Mouse (Mus musculus) thymus, postnatal 14 days (tissue): Measurements from ENCODE around the gene Atcay.
"Not testable (repeated sequence)": the region's sequence is repeated elsewhere in the genome, so short reads cannot be mapped to it uniquely, and the experiment has no call there.

Source experiments
- DNase-seq: peaks from one replicate; pipeline ENCODE4 v3.0.0; 2021

Atcay gene

GRCm38 (mm10) chr10:81177958-81178712 is 52.5 kb downstream of the Atcay start:
- peak; percentile 43 for DNase-seq

GRCm38 (mm10) chr10:81177491-81177925 is 53.1 kb downstream of the Atcay start:
- DNase-seq: peak; percentile 52

GRCm38 (mm10) chr10:81176466-81177271 is 54.0 kb downstream of the Atcay start, which contains the start of gene Eef2:
TSS of gene Eef2 (plus strand) at chr10:81176631.
- DNase-seq: peak; percentile 98

GRCm38 (mm10) chr10:81175936-81176465 is 54.6 kb downstream of the Atcay start:
- DNase-seq: no peak

- not testable (repeated sequence) for DNase-seq
Measured at GRCm38 (mm10) chr10:81175345-81175701, 55.3 kb downstream of the Atcay start.

GRCm38 (mm10) chr10:81174617-81175344 is 55.9 kb downstream of the Atcay start:
- peak; percentile 94 for DNase-seq

- DNase-seq: peak; percentile 89
Measured at GRCm38 (mm10) chr10:81173132-81173531, 57.5 kb downstream of the Atcay start.

- DNase-seq: peak; percentile 60
Measured at GRCm38 (mm10) chr10:81169411-81169900, 61.2 kb downstream of the Atcay start.

GRCm38 (mm10) chr10:81168521-81169244 is 62.0 kb downstream of the Atcay start:
- DNase-seq: peak; percentile 93

GRCm38 (mm10) chr10:81168087-81168431 is 62.6 kb downstream of the Atcay start:
- DNase-seq: peak; percentile 54

GRCm38 (mm10) chr10:81167200-81168086 is 63.2 kb downstream of the Atcay start, which contains the start of gene Pias4:
TSS of gene Pias4 (minus strand) at chr10:81167923.
- DNase-seq: peak; percentile 100

GRCm38 (mm10) chr10:81165118-81165517 is 65.5 kb downstream of the Atcay start:
- no peak for DNase-seq

- no peak for DNase-seq
Measured at GRCm38 (mm10) chr10:81162318-81162652, 68.3 kb downstream of the Atcay start.

- no peak for DNase-seq
Measured at GRCm38 (mm10) chr10:81161602-81162317, 68.9 kb downstream of the Atcay start.

- DNase-seq: no peak
Measured at GRCm38 (mm10) chr10:81154736-81155135, 75.9 kb downstream of the Atcay start.
